Mouse (Mus musculus): ENCODE measurements at regions not wholly inside any gene's neighbourhood (a gene's known extent, or its start where the extent isn't known, plus 50 kb on each side); places are given as distances from the start of the nearest gene placed in this dataset.

DNA sequence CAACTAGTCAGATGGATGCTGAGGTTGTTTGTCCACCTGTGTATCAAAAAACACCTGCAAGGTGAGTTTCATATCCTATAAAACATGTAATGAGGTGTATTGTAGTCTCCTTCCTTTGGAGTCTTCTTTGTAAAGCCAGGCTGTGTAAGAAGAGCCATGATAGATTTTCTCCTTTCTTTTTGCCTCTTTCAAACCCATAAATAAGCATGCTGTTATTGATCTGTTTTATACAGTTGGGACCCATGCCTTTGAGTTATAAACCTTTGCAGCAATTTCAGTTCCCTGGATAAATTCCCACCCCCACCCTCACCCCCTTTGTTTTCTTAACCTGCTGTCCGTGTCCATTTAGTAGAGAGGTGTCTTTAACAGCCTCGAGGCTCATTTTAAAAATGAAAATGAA, 131.0 kb upstream of the Rgs17 start:
- no peak for DNase-seq (ENCODE audit: low read depth)

DNA sequence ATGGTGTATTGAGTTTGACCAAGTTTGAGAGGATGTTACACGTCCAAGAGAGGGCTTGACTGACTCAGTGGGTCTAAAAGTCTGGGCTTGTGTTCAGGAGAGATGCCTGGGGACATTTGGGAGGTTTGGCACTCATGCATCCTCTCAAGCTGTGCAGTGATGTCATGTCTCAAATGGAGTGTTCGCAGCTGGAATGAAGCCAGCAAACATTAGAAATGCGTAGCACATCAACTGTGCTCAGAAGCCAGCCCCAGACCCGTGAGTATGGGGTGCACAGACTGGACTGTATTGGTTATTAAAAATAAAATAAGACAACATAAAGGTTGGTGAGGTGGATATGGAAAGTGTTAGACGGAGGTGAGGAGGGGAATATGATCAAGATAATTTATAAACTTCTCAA, 121.2 kb upstream of the Rgs17 start:
- DNase-seq (ENCODE audit: low read depth) = no peak

DNA sequence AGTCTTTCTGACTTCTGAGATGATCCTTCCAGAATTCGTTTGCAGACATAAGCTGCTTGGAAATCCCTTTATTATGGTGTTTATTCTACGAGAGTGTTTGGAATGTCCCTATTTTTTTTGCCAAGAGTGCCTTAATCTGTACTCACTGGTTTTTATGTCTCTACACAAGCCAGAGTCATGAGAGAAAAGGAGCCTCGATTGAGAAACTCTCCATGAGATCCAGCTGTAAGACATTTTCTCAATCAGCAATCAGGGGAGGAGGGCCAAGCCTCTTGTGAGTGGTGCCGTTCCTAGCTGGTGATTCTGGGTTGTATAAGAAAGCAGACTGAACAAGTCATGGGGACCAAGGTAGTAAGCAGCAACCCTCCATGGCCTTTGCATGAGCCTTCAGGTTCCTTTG, 117.6 kb upstream of the Rgs17 start:
- DNase-seq (ENCODE audit: low read depth) = no peak

DNA sequence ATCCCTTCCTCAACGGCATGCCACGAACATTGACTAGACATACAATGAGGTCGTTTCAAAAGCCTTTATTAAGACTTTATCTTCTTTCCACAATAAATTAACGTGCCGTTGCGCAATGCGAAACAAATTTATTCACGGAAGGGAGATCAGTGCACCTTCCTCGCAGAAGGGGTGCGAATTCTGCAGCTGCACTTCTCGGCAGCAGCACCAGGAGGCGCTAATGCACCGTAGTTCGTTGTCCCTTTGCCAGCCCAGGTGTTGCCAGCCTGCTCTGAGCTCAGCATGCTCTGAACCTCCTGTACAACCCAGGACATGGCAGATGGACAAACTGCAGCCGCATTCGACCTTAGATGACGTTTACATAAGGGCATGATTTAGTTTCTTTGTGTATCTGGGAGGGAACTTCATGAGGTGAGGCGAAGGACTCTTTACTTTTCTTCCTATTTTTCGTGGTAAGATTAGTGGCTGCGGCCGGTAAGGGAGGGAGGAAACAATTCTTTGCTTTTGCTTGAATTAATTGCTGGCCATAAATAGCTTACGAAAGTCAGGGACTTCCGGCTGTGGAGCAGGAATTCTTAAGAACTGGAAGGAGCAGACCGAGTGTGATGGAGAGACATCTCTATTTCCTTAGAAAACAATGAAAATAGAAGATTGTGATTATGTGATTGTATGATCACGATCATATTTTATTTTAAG, 113.7 kb upstream of the Rgs17 start:
- DNase-seq (ENCODE audit: low read depth) = peak; percentile 51

DNA sequence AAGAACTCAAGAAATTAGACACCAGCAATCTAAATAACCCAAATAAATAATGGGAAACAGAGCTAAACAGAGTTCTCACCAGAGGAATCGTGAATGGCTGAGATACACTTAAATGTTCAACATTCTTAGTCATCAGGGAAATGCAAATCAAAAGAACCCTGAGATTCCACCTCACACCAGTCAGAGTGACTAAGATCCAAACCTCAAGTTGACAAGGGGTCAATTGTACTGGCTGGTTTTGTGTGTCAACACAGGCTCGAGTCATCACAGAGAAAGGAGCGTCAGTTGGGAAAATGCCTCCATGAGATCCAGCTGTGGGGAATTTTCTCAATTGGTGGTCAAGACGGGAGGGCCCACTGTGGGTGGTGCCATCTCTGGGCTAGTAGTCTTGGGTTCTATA, 110.3 kb upstream of the Rgs17 start:
- no peak for DNase-seq (ENCODE audit: low read depth)

DNA sequence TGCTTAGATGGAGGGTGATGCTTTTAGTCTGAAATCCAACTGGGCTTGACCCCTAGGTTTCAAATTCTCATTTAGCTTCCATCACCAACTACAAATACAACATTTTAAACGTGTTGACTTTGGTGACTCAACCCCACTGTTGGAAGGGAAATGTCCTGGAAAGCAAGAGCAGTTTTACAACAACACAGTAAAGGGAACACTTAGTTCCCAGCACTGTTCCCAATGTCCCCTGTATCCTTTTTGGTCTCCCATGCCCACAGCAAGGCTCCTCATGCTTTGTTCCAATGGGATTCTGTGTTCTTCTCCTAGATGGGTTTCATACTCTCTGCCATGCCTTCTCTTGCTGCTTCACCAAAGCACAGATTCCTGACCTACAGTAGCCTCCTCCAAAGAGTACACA, 105.4 kb upstream of the Rgs17 start:
- DNase-seq (ENCODE audit: low read depth) = no peak

DNA sequence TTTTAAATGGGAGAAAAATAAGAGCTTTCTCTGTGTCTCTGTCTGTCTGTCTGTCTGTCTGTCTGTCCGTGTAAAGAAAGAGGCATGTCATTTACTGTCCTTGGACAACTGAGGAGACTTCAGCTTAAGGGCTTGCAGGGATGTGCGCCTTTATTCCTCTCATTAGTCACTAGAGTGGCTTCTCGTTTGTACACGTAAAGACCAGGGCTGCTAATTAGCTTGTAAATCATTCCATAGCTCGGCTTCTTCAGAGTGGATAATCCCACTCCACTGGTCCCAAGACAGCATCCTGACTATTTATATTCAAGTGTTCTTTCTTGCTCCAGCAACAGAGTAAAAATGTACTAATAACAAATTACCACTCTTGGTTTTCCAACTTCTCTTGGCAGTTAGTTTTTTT, 104.1 kb upstream of the Rgs17 start:
- DNase-seq (ENCODE audit: low read depth) = no peak

DNA sequence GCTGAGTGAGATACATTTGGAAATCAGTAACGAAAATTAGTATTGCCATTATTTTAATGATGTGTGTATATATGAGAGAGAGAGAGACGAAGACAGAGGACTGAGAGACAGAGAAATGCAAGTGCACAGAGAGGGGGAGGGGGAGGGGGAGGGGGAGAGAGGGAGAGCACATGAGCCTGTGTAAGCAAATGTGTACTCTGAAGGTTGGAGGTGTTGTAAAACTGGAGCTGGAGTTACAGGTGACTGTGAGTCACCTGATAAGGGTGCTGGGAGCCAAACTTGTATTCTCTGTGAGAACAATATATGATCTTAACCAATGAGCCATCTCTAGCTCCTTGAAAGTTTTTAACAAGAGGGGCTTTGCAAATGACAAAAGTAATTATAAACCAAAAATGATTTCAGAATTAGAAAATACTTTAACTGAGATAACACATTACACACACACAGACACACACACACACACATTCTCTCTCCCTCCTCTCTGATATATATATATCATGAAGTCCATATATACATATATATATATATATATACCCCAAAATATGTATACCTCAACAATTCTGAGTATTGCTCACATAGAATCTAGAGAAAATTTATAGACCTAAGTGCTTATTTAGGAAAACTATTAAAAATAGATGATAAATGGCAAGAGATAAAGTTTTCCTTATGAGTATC, 100.5 kb upstream of the Rgs17 start:
- no peak for DNase-seq (ENCODE audit: low read depth)

DNA sequence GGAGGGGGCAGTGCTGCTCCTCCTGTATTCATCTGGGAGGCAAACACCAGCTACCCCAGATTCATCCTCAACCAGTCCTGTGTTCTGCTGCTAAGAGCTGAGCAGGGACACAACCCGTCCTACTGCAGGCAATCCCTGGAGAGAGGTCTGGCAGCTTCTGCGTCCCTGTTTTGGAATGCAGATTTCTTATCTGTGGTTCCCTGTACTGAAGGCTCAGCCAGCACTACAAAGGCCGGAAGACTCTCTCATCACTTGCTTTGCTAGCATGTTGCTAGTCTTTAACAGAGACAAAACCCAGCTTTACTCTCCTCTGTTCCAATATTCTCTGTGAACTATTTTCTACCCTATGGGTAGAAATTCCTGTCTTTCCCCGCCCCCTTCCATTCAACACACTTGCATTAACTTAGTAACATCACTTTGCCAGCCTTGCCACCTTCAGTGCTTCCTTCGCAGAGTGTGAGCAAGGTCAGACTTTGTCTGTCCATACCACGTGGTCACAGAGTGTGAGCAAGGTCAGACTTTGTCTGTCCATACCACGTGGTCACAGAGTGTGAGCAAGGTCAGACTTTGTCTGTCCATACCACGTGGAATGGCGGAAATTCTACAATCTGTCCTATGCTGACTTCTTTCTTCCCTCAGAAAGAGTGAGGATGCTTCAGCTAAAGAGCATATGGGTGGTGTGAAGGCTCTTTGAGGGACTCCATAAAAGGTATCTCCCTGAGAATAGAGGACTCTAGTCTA, 98.9 kb upstream of the Rgs17 start:
- no peak for DNase-seq (ENCODE audit: low read depth)

DNA sequence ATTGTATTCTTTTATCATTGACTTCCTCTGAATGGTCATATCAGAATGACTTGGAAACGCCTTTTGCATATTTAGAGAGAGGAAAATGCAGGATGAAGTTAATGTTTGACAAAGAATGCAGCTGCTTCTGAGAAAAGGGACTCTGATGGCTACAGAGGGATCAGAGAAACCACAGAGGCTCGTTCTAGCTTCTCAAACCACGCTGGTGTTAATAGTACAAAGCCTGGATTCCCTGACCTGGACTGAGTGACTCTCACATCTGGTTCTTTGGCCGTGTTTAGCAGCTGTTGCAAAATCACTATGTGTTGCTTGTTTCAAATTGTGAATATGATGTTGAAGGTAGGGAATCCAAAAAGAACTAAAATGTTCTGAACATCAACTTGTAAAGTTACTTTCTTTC, 91.5 kb upstream of the Rgs17 start:
- DNase-seq (ENCODE audit: low read depth) = no peak

DNA sequence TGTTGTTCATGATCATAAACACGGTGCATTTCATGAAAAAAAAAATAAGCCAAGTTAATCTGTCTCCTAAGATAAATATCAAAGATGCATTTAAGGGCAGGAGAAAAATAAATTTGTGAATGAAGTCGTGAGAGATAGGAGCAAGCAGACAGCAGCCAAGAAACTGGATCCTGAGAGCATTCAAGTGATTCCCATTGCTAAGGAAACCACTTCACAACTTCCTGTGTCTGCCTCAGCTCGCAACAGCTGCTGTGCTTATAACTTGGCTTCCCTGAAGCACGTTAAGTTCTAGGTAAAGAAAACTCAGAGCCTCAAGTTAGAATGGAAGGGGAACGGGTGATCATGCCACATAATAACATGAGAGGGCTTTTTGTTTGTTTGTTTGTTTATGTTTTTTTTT, 89.3 kb upstream of the Rgs17 start:
- no peak for DNase-seq (ENCODE audit: low read depth)

DNA sequence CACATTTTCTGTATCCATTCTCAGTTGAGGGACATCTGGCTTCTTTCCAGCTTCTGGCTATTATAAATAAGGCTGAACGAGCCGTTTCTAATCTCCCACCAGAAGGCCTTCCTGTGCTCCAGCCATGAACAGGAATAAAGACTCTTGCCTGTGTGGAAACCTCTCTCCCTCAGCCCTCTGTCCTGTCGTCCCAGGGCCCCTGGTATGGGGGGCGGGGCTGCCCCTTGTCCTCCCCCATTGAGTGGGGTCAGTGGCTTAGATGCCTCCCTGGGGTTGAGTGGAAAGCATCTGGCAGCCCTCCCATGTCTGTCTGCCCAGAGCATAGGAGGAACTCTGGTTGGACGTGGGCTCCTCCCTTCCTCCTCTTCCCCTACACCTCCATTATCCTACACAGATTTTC, 88.8 kb upstream of the Rgs17 start:
- no peak for DNase-seq (ENCODE audit: low read depth)

DNA sequence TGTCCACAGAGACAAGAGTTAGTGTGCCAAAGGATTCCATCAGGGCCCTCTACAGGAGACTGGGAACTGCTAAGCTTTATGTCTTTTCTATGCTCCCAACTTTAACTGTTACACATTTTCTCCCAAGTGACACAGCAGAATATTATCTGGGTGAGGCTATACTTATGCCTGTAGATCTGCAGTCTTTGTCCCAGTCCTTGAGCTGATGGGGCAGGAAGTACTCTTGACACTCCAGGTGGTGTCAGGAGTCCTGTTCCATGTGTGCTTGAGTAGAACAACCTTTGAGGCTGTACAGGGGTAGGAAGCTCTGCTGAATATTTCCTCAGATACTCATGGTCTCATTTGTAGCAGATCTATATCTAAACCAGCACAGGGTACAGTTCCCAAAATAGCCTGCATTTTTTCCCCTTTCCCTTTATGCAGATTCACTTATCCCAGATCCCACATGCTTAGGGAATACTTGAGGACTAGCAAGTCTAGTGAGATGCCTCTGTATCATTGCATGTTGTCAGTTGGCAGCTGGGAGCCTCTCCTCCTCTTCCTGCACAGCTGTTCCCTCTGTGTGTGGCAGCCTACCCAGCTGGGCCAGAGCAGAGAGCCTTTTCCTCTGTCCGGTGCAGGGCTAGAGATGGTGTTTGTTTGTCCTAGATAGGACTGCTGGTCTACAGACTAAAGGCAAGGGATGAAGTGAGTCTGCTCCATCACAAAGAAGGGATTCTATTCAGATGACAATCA, 85.2 kb upstream of the Rgs17 start:
- no peak for DNase-seq (ENCODE audit: low read depth)

DNA sequence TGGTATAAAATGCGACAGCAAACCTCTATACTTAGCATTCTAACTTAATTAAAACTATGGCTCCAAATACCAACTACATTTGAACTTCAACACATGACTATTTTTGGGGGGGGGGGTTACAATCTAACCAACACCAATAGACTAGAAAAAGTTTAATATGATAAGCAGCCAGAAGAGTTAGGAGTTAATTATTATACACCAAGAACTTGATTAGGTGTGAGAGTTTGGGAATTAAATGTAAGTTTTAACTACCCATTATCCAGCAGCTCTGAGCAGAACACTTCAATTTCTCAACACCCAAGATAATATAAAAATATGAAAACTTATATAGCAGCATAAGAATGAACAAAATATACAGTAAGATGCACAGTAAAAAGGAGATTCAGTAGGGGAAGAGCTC, 59.2 kb upstream of the Rgs17 start:
- no peak for DNase-seq (ENCODE audit: low read depth)

DNA sequence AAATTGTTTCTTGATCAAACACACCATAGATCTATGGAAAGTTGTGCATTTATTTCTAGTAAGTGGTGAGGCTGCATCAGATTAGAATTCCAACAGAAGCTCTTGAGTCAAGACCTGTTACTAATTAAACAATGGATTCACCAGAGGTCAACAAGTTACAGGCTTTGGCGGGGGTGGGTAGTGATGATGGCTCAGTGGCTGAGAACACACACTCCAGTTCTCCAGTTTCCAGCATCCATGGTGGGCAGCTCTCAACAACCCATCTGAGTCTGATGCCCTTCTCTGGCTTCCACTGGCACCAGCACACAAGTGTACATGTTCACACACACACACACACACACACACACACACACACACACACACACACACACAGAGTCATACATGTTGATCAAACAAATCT, 56.3 kb upstream of the Rgs17 start:
- DNase-seq (ENCODE audit: low read depth) = no peak
